Mouse (Mus musculus) liver, embryonic 16.5 days (tissue): ENCODE measurements at regions not wholly inside any gene's neighbourhood (a gene's known extent, or its start where the extent isn't known, plus 50 kb on each side); places are given as distances from the start of the nearest gene placed in this dataset.

Experiments used
- ATAC-seq: fragments of 200-750 bp; cut with Nextera tagmentation; 2 replicates; pipeline ENCODE4 v1.8.0; 2017; ENCODE audit warnings: low read depth, mild to moderate bottlenecking, moderate number of reproducible peaks, moderate library complexity
- H3K27ac ChIP-seq: fragments of 300-500 bp; sonication (generic); 2 replicates; pipeline ENCODE4 v1.5.1; 2014; ENCODE audit warnings: mild to moderate bottlenecking, low read length
- H3K27me3 ChIP-seq: fragments of 300-500 bp; sonication (generic); 2 replicates; pipeline ENCODE4 v1.6.1; 2014; ENCODE audit warnings: low read depth, low read length, mixed read lengths; ENCODE audit not compliant: control insufficient read depth, insufficient read depth
- H3K36me3 ChIP-seq: fragments of 300-500 bp; sonication (generic); 2 replicates; pipeline ENCODE4 v1.6.1; 2014; ENCODE audit warnings: mild to moderate bottlenecking; ENCODE audit not compliant: control insufficient read depth, insufficient read depth
- H3K4me1 ChIP-seq: fragments of 300-500 bp; sonication (generic); 2 replicates; pipeline ENCODE4 v1.6.1; 2014; ENCODE audit warnings: low read depth, low read length, mixed read lengths; ENCODE audit not compliant: control insufficient read depth
- H3K4me2 ChIP-seq: fragments of 300-500 bp; sonication (generic); 2 replicates; pipeline ENCODE4 v1.6.1; 2014; ENCODE audit warnings: low read depth, low read length, mixed read lengths
- H3K4me3 ChIP-seq: fragments of 300-500 bp; sonication (generic); 2 replicates; pipeline ENCODE4 v1.5.1; 2014; ENCODE audit warnings: low read depth, mild to moderate bottlenecking, low read length
- H3K9ac ChIP-seq: fragments of 300-500 bp; sonication (generic); 2 replicates; pipeline ENCODE4 v1.6.1; 2014; ENCODE audit warnings: low read depth, low read length
- H3K9me3 ChIP-seq: fragments of 300-500 bp; sonication (generic); replicated peaks from 2 replicates; pipeline ENCODE4 v1.6.1; 2016; ENCODE audit warnings: low read length; ENCODE audit not compliant: control insufficient read depth
- WGBS: fragments of 180-500 bp; shearing (Covaris S2); extraction: QIAGEN DNeasy Blood & Tissue Kit; methylation state at CpG from one replicate; pipeline ENCODE4 v1.1.7; 2014; ENCODE audit not compliant: insufficient replicate concordance; 5-methylcytosine and 5-hydroxymethylcytosine counted together

- H3K4me3 ChIP-seq, result no peak overlapping the region
- ATAC-seq, result no peak
- H3K27ac ChIP-seq, result no peak overlapping the region
- H3K36me3 ChIP-seq, result no peaks in the 10 kb centered on the region
- no peaks in the 10 kb centered on the region for H3K27me3 ChIP-seq
- no peaks in the 10 kb centered on the region for H3K9me3 ChIP-seq
- no peak overlapping the region for H3K9ac ChIP-seq
- H3K4me2 ChIP-seq, result no peak overlapping the region
- 30% methylated on average over 1 of the region's 1 CpGs for whole genome bisulfite sequencing
- no peaks in the 10 kb centered on the region for H3K4me1 ChIP-seq
Measured at GRCm38 (mm10) chr4:31757126-31757525, 206.8 kb upstream of the Map3k7 start.

- WGBS, result 52% methylated on average over 4 of the region's 4 CpGs
- Histone ChIP-seq H3K4me3 (no peak overlapping the region), H3K4me2 (no peak overlapping the region), H3K9me3 (no peaks in the 10 kb centered on the region), H3K9ac (no peak overlapping the region), H3K27ac (no peak overlapping the region), H3K27me3 (no peaks in the 10 kb centered on the region), H3K36me3 (no peaks in the 10 kb centered on the region), H3K4me1 (no peaks in the 10 kb centered on the region)
- ATAC-seq, result no peak
Measured at GRCm38 (mm10) chr4:31760116-31760515, 203.8 kb upstream of the Map3k7 start.

GRCm38 (mm10) chr4:31762199-31762598 is 201.7 kb upstream of the Map3k7 start:
- H3K27me3 ChIP-seq, result no peaks in the 10 kb centered on the region
- H3K4me2 ChIP-seq, result no peak overlapping the region
- no peak overlapping the region for H3K27ac ChIP-seq
- no peak overlapping the region for H3K4me3 ChIP-seq
- no peaks in the 10 kb centered on the region for H3K4me1 ChIP-seq
- 52% methylated on average over 7 of the region's 7 CpGs for WGBS
- ATAC-seq, result no peak
- no peak overlapping the region for H3K9ac ChIP-seq
- H3K36me3 ChIP-seq, result no peaks in the 10 kb centered on the region
- H3K9me3 ChIP-seq, result no peaks in the 10 kb centered on the region

- Histone ChIP-seq H3K9ac (no peak overlapping the region), H3K9me3 (no peaks in the 10 kb centered on the region), H3K27me3 (no peaks in the 10 kb centered on the region), H3K4me2 (no peak overlapping the region), H3K4me3 (no peak overlapping the region), H3K36me3 (no peaks in the 10 kb centered on the region), H3K27ac (no peak overlapping the region), H3K4me1 (no peaks in the 10 kb centered on the region)
- 71% methylated on average over 6 of the region's 6 CpGs for WGBS
- no peak for ATAC-seq
Measured at GRCm38 (mm10) chr4:31768026-31768626, 195.8 kb upstream of the Map3k7 start.

- Histone ChIP-seq H3K4me2 (no peak overlapping the region), H3K4me1 (no peaks in the 10 kb centered on the region), H3K36me3 (no peaks in the 10 kb centered on the region), H3K9me3 (no peaks in the 10 kb centered on the region), H3K4me3 (no peak overlapping the region), H3K27me3 (no peaks in the 10 kb centered on the region), H3K9ac (no peak overlapping the region), H3K27ac (no peak overlapping the region)
- no peak for ATAC-seq
- 56% methylated on average over 4 of the region's 4 CpGs for WGBS
Measured at GRCm38 (mm10) chr4:31769325-31769724, 194.6 kb upstream of the Map3k7 start.

GRCm38 (mm10) chr4:31786284-31786683 is 177.6 kb upstream of the Map3k7 start:
- Histone ChIP-seq H3K4me2 (no peak overlapping the region), H3K4me3 (no peak overlapping the region), H3K27me3 (no peaks in the 10 kb centered on the region), H3K36me3 (no peaks in the 10 kb centered on the region), H3K27ac (no peak overlapping the region), H3K9me3 (no peaks in the 10 kb centered on the region), H3K9ac (no peak overlapping the region), H3K4me1 (no peaks in the 10 kb centered on the region)
- WGBS, result 52% methylated on average over 1 of the region's 1 CpGs
- ATAC-seq, result no peak

GRCm38 (mm10) chr4:31817574-31818240 is 146.2 kb upstream of the Map3k7 start:
- no peaks in the 10 kb centered on the region for H3K4me1 ChIP-seq
- 61% methylated on average over 3 of the region's 3 CpGs for WGBS

GRCm38 (mm10) chr4:31819521-31820259 is 144.2 kb upstream of the Map3k7 start:
- Histone ChIP-seq H3K27me3 (no peaks in the 10 kb centered on the region), H3K4me3 (no peak overlapping the region), H3K9ac (no peak overlapping the region), H3K27ac (no peak overlapping the region), H3K36me3 (no peaks in the 10 kb centered on the region), H3K4me2 (no peak overlapping the region), H3K4me1 (no peaks in the 10 kb centered on the region), H3K9me3 (no peaks in the 10 kb centered on the region)
- no peak for ATAC-seq
- 72% methylated on average over 18 of the region's 18 CpGs for WGBS

More at GRCm38 (mm10) chr4:31817574-31818240, 146.2 kb upstream of the Map3k7 start:
- Histone ChIP-seq H3K4me2 (no peak overlapping the region), H3K27me3 (no peaks in the 10 kb centered on the region), H3K9me3 (no peaks in the 10 kb centered on the region), H3K4me3 (no peak overlapping the region), H3K36me3 (no peaks in the 10 kb centered on the region), H3K27ac (no peak overlapping the region), H3K9ac (no peak overlapping the region)
- no peak for ATAC-seq
